Mouse (Mus musculus) lung, adult 10 weeks (tissue): ENCODE results near the gene Ctsd. TPM values are rescaled to one million over a fixed set of nuclear protein-coding genes. Genes with fewer than 3 reads are reported as not detected.

Source experiments
- polyA plus RNA-seq: library from polyadenylated mRNA; stranded (reverse); fragments of 350-450 nt; fragmentation: Illumina TruSeq; extraction: RNeasy Lipid Tissue Mini Kit (QIAGEN cat#74804); gene quantifications from one replicate; pipeline ENCODE4 v1.2.3, GENCODE M21; 2014; ENCODE audit warnings: low read depth, low replicate concordance; ENCODE audit not compliant: insufficient read depth

Gene Ctsd
- polyA plus RNA-seq: 568 TPM

DNA sequence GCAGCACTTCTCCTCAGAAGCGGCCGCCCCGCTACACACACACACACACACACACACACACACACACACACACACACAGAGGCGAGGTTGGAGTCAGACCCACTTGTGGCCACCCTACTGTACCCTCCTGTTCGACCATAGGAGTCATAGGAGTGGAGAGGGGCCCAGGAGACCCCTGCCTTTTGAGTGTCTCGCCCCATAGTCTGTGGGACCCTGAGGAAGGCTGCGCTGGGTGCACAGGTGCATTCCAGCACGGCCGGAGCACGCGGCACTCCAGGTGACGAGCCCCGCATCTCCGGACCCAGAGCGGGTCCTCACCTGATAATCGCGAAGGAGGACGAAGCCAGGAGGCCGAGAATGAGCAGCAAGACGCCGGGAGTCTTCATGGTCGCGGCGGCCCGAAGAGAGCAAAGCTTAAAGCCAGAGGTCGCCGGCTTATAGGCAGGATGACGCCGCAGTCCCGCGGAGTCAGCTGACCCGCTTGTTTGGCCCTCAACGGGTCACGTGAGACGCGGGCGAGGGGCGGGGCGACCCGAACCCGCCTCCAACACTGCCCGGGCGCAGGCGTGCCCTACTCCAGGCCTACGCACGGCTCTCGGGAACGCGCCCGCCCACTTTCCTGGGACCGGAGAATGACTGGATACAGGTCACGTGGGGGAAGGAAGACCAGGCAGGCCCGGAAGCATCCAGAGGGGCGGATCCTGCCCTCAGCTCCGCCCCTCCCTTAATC lies at the start of gene Ctsd:
Gene Ctsd (minus strand): TSS at position 620 of the 730 bp plus-strand sequence.

DNA sequence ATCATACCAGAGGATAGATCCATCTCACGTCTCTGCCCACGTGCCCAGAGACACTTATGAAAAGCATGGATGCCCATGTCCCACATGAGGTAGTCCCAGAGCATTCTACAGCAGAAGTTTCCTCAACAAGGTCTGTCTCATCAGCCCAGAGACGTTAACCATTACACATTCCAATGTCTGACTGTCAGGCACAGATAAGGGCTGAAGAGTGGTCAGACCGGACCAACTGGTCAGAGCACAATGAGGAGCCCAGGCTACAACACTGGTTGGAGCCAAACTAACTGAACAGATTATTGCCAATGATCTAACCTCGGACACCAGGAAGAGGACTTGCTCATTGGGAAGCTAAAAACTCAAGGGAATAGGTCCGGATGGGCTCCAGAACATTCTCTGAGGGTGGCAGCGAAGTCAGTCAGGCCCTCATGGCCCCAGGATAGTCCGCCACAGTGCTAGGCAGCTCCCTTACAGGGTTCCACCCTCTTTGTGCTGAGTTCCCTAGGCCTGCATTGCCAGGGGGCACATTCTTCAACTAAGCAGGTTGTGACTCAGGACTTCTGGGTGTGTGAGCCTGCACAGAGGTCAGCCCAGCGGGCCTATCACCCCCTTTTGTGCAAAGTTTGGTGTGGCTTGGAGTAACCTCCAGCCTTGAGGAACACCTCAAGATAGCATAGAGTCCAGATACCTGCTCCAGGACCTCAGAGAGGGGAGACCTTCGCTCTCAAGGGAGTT lies 46.5 kb upstream of the Ctsd start, which contains the start of gene Syt8:
Gene Syt8 (plus strand): TSS at position 714 of the 729 bp plus-strand sequence.

DNA sequence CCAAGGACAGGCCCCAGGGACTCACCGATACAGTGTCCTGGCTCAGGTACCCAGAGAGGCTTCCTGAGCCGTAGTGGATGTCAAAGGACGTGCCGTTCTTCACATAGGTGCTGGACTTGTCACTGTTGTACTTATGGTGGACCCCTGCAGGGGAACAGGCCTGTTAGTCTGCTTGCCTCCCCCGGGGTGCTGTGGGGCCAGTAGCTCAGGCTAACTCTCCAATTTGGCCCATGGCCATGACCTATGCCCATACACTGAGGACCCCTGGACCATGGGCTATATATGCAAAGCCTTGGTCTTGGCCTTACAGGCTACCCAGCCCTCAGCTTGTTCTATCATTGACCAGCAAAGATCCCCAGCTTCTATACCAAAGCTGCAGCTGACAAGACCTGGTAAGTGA lies 5.3 kb downstream of the Ctsd start, which contains the start of gene Gm49369:
Gene Gm49369 (minus strand): TSS at position 101 of the 400 bp plus-strand sequence.

DNA sequence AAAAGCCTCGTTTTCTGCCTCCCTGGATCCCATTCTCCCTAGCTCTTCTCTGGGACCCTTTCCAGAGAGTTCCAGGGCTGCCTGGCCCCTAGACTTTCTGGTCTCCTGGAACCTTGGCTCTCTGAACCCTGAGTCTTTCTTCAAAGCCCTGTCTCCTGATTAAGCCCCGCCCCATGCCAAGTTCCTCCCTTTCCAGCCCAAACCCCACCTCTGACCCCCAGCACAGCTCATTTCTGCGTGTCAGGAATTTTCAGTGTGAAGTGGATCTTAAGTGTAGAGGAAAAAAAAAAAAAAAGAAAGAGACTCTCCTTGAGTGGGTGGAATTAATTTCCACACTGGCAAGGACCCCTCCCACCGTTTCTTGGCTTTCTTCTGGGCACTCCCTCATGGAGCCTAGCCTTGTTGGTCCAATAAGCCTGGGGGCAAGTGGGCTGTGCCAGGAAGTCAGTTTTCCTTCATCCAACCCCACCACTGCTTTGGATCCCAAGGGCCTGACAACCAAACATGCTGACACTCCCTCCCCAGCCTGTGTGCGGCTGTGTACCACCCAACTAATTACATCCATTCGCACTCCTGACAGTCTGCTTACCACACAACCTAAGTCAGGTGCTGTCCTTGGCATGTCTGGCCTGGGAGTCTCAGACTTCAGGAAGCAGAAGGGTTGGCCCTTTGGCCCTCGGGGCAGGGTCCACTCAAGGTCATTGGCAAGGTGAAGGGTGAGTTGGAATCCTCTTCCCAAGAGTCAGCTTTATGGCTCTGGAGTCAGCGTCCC lies 14.0 kb downstream of the Ctsd start, which contains the start of gene Ifitm10:
Gene Ifitm10 (minus strand): TSS at position 113 of the 772 bp plus-strand sequence.

Other genes starting within 250 kb of the Ctsd start
- gene Gm45337, start 243.4 kb downstream of the Ctsd start, polyA plus RNA-seq: not detected
- not detected for gene Gm29735, start 230.9 kb downstream of the Ctsd start, polyA plus RNA-seq
- not detected for gene Gm4553, start 222.3 kb downstream of the Ctsd start, polyA plus RNA-seq
- gene Krtap5-2, start 212.0 kb downstream of the Ctsd start, polyA plus RNA-seq: not detected
- gene Gm10153, start 197.6 kb downstream of the Ctsd start, polyA plus RNA-seq: not detected
- not detected for gene Krtap5-3, start 186.7 kb downstream of the Ctsd start, polyA plus RNA-seq
- gene Gm7579, start 176.2 kb downstream of the Ctsd start, polyA plus RNA-seq: not detected
- gene Krtap5-5, start 158.1 kb downstream of the Ctsd start, polyA plus RNA-seq: not detected
- gene Gm40460, start 147.0 kb downstream of the Ctsd start, polyA plus RNA-seq: not detected
- gene Gm2431, start 129.7 kb downstream of the Ctsd start, polyA plus RNA-seq: not detected
- gene Gm4559, start 113.7 kb downstream of the Ctsd start, polyA plus RNA-seq: not detected
- not detected for gene Krtap5-1, start 90.9 kb downstream of the Ctsd start, polyA plus RNA-seq
- gene Krtap5-4, start 84.5 kb downstream of the Ctsd start, polyA plus RNA-seq: not detected
- gene Ifitm10, start 14.3 kb downstream of the Ctsd start, polyA plus RNA-seq: 17.5 TPM
- gene Gm49369, start 5.4 kb downstream of the Ctsd start, polyA plus RNA-seq: not detected
- gene Syt8, start 46.8 kb upstream of the Ctsd start, polyA plus RNA-seq: not detected
- 10.7 TPM for gene Tnni2, start 53.8 kb upstream of the Ctsd start, polyA plus RNA-seq
- gene Lsp1, start 72.8 kb upstream of the Ctsd start, polyA plus RNA-seq: 157 TPM
- 7.4 TPM for gene Tnnt3, start 110.8 kb upstream of the Ctsd start, polyA plus RNA-seq
- gene Mrpl23, start 144.6 kb upstream of the Ctsd start, polyA plus RNA-seq: 59.7 TPM